Mouse (Mus musculus) intestine, embryonic 15.5 days (tissue): ENCODE data around the gene Myzap. TPM values are rescaled to one million over a fixed set of nuclear protein-coding genes. Genes with fewer than 3 reads are reported as not detected.
A peak's percentile ranks its signal among the peaks of the same experiment; 100 is the strongest.
"Not testable (repeated sequence)": the region's sequence is repeated elsewhere in the genome, so short reads cannot be mapped to it uniquely, and the experiment has no call there.

Experiments
- ATAC-seq: fragments of 200-750 bp; cut with Nextera tagmentation; 2 replicates; pipeline ENCODE4 v1.8.0; 2017; ENCODE audit warnings: moderate TSS enrichment, moderate library complexity
- H3K27ac ChIP-seq: fragments of 300-500 bp; sonication (generic); 2 replicates; pipeline ENCODE4 v1.5.1; 2015; ENCODE audit warnings: mild to moderate bottlenecking, inconsistent platforms
- H3K27me3 ChIP-seq: fragments of 300-500 bp; sonication (generic); replicated peaks from 2 replicates; pipeline ENCODE4 v1.6.1; 2015; ENCODE audit warnings: inconsistent platforms
- H3K36me3 ChIP-seq: fragments of 300-500 bp; sonication (generic); 2 replicates; pipeline ENCODE4 v1.6.1; 2015; ENCODE audit warnings: inconsistent platforms
- H3K4me1 ChIP-seq: fragments of 300-500 bp; sonication (generic); replicated peaks from 2 replicates; pipeline ENCODE4 v1.6.1; 2015; ENCODE audit warnings: inconsistent platforms
- H3K4me2 ChIP-seq: fragments of 300-500 bp; sonication (generic); replicated peaks from 2 replicates; pipeline ENCODE4 v1.6.1; 2015; ENCODE audit warnings: mild to moderate bottlenecking, inconsistent platforms
- H3K4me3 ChIP-seq: fragments of 300-500 bp; sonication (generic); replicated peaks from 2 replicates; pipeline ENCODE4 v1.5.1; 2015; ENCODE audit warnings: inconsistent platforms
- H3K9ac ChIP-seq: fragments of 300-500 bp; sonication (generic); 2 replicates; pipeline ENCODE4 v1.6.1; 2015; ENCODE audit warnings: inconsistent platforms
- H3K9me3 ChIP-seq: fragments of 300-500 bp; sonication (generic); 2 replicates; pipeline ENCODE4 v1.6.1; 2016; ENCODE audit warnings: inconsistent platforms
- WGBS: fragments of 180-500 bp; shearing (Covaris S2); methylation state at CpG from one replicate; pipeline ENCODE4 v1.1.7; 2015; 5-methylcytosine and 5-hydroxymethylcytosine counted together
- polyA plus RNA-seq: library from polyadenylated mRNA; unstranded; fragments of >200 nt; fragmentation: Nextera tagmentation; extraction: Ambion mirVana; gene quantifications from 2 replicates; pipeline ENCODE4 v1.2.1, GENCODE M21; 2015

The Myzap gene
- polyA plus RNA-seq, 1 experiment from 2014 or later = 8.8 TPM

DNA sequence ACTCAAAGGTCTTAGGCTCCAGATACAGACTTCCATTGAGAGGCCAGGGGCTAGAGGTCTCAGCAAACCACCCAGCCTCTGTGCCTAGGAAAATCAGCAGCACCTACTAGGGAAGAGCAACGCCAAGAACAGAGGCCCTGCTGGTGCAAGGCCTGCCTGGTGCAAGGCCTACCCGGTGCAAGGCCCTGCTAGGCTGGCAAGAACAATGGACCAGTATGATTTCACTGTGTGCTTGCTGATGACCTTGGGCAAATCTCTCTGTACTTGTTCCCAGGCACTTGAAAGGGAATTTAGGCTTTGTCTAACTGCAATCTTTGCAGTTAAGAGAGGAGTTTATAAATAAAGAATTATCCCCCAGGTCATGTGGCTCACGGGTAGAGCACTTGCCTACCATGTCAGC is 30.4 kb upstream of the Myzap start:
- H3K27ac ChIP-seq = no peak overlapping the region
- H3K27me3 ChIP-seq = no peaks in the 10 kb centered on the region
- H3K4me3 ChIP-seq = no peak overlapping the region
- no peaks in the 10 kb centered on the region for H3K9me3 ChIP-seq
- H3K36me3 ChIP-seq = no peaks in the 10 kb centered on the region
- no peak for ATAC-seq
- H3K4me1 ChIP-seq = 0 out of 2 replicates have a peak, but pooled peaks cover 8% of the 10 kb centered on the region
- H3K9ac ChIP-seq = no peak overlapping the region
- no peak overlapping the region for H3K4me2 ChIP-seq
- WGBS = 71% methylated on average over 3 of the region's 3 CpGs

- H3K27ac ChIP-seq = no peak overlapping the region
- ATAC-seq = no peak
- WGBS = 85% methylated on average over 4 of the region's 4 CpGs
Measured at GRCm38 (mm10) chr9:71621968-71622367, 29.8 kb upstream of the Myzap start.

DNA sequence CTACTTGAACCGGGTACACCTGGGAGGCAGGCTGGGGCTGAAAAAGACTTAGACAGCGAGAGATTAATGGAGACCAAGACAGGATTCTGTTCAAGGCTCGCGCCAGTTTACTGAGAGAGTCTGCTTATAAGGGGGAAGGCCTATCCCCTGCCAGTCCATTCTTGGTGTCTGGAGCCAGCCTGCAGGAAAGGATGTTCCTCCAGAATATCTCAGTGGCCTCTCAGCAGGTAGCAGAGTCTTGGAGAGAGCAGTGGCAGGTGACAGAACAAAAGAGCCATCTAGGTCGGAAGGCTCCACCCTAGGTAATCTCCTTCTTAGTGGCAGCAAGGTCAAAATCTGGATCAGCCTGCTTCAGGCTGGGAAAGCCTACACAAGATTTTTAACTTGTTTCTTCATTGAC is 28.0 kb upstream of the Myzap start:
- ATAC-seq, H3K4me1 ChIP-seq: not testable (repeated sequence)
- WGBS = 85% methylated on average over 5 of the region's 5 CpGs

More at GRCm38 (mm10) chr9:71621968-71622367, 29.8 kb upstream of the Myzap start:
- H3K4me1 ChIP-seq = 0 out of 2 replicates have a peak, but pooled peaks cover 8% of the 10 kb centered on the region
- H3K27me3 ChIP-seq = no peaks in the 10 kb centered on the region
- H3K9ac ChIP-seq = no peak overlapping the region
- no peaks in the 10 kb centered on the region for H3K36me3 ChIP-seq
- no peak overlapping the region for H3K4me3 ChIP-seq
- no peak overlapping the region for H3K4me2 ChIP-seq
- no peaks in the 10 kb centered on the region for H3K9me3 ChIP-seq

GRCm38 (mm10) chr9:71617363-71617762 is 25.2 kb upstream of the Myzap start:
- 51% methylated on average over 8 of the region's 8 CpGs for WGBS

More for the DNA sequence above, 28.0 kb upstream of the Myzap start:
- not testable (repeated sequence) for H3K36me3 ChIP-seq, H3K4me3 ChIP-seq, H3K27me3 ChIP-seq, H3K9ac ChIP-seq, H3K4me2 ChIP-seq, H3K27ac ChIP-seq, H3K9me3 ChIP-seq

GRCm38 (mm10) chr9:71616185-71616584 is 24.0 kb upstream of the Myzap start:
- no peaks in the 10 kb centered on the region for H3K36me3 ChIP-seq
- no peak for ATAC-seq
- H3K9me3 ChIP-seq = no peaks in the 10 kb centered on the region
- no peak overlapping the region for H3K4me3 ChIP-seq
- H3K4me1 ChIP-seq = no peaks in the 10 kb centered on the region
- H3K27ac ChIP-seq = no peak overlapping the region
- no peaks in the 10 kb centered on the region for H3K27me3 ChIP-seq
- H3K9ac ChIP-seq = no peak overlapping the region
- no peak overlapping the region for H3K4me2 ChIP-seq
- 10% methylated on average over 3 of the region's 3 CpGs for WGBS

More at GRCm38 (mm10) chr9:71617363-71617762, 25.2 kb upstream of the Myzap start:
- no peak overlapping the region for H3K4me2 ChIP-seq
- no peak overlapping the region for H3K4me3 ChIP-seq
- no peak for ATAC-seq
- H3K9me3 ChIP-seq = no peaks in the 10 kb centered on the region
- no peaks in the 10 kb centered on the region for H3K27me3 ChIP-seq
- no peaks in the 10 kb centered on the region for H3K4me1 ChIP-seq
- no peaks in the 10 kb centered on the region for H3K36me3 ChIP-seq
- no peak overlapping the region for H3K27ac ChIP-seq
- H3K9ac ChIP-seq = no peak overlapping the region

- Histone ChIP-seq H3K9me3 (no peaks in the 10 kb centered on the region), H3K36me3 (no peaks in the 10 kb centered on the region), H3K27ac (no peak overlapping the region), H3K9ac (no peak overlapping the region), H3K27me3 (no peaks in the 10 kb centered on the region), H3K4me3 (no peak overlapping the region), H3K4me2 (no peak overlapping the region), H3K4me1 (no peaks in the 10 kb centered on the region)
- no peak for ATAC-seq
- WGBS = 27% methylated on average over 2 of the region's 2 CpGs
Measured at GRCm38 (mm10) chr9:71614643-71615042, 22.5 kb upstream of the Myzap start.

DNA sequence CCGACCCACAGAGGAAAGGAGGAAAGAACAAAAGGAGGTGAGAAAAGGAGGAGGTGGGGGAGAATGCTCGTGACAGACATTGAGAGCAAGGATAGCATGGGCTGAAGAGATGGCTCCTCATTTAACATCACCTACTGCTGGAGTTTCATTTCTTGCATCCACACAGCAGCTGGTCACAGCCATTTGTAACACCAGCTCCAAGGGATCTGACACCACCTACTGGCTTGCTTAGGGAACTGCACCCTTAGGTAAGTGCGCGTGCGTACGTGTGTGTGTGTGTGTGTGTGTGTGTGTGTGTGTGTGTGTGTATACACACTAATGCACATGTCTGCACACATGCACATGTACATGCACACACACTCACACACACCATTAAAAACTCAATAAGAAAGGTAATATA is 20.8 kb upstream of the Myzap start:
- no peak for ATAC-seq
- WGBS = 89% methylated on average over 6 of the region's 6 CpGs
- Histone ChIP-seq H3K27me3 (no peaks in the 10 kb centered on the region), H3K4me1 (no peaks in the 10 kb centered on the region), H3K9ac (no peak overlapping the region), H3K27ac (no peak overlapping the region), H3K4me2 (no peak overlapping the region), H3K36me3 (no peaks in the 10 kb centered on the region), H3K9me3 (no peaks in the 10 kb centered on the region), H3K4me3 (no peak overlapping the region)

- no peaks in the 10 kb centered on the region for H3K36me3 ChIP-seq
- H3K4me3 ChIP-seq = no peak overlapping the region
- 81% methylated on average over 4 of the region's 4 CpGs for WGBS
- H3K9me3 ChIP-seq = no peaks in the 10 kb centered on the region
- H3K27ac ChIP-seq = no peak overlapping the region
- H3K4me2 ChIP-seq = no peak overlapping the region
- ATAC-seq = no peak
- H3K9ac ChIP-seq = no peak overlapping the region
- no peaks in the 10 kb centered on the region for H3K4me1 ChIP-seq
- no peaks in the 10 kb centered on the region for H3K27me3 ChIP-seq
Measured at GRCm38 (mm10) chr9:71611876-71612275, 19.7 kb upstream of the Myzap start.

DNA sequence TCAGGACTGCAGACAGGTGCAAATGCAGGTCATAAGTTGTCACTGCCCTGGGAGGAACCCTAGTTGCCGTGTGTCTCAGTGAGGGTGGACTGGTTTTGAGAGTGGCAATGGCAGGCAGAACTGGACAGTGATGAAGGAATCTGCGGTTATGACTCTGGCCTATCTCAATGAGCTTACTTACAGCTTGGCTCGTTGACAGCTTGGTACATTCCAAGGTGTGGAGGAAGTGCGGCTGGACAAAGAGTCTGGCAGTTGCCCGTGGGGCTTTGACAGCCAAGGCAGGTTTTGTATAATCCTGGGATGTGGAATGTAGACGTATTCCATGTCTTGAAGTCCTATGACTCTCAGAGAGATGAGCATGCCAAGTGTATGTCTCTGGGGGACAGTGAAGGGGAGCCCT is 16.9 kb upstream of the Myzap start:
- Histone ChIP-seq H3K4me3 (no peak overlapping the region), H3K9ac (no peak overlapping the region), H3K4me1 (no peaks in the 10 kb centered on the region; the same call in 1 of the 2 replicates), H3K36me3 (no peaks in the 10 kb centered on the region), H3K9me3 (no peaks in the 10 kb centered on the region), H3K27ac (no peak overlapping the region), H3K4me2 (no peak overlapping the region), H3K27me3 (no peaks in the 10 kb centered on the region)
- WGBS = 50% methylated on average over 6 of the region's 6 CpGs
- ATAC-seq = no peak

DNA sequence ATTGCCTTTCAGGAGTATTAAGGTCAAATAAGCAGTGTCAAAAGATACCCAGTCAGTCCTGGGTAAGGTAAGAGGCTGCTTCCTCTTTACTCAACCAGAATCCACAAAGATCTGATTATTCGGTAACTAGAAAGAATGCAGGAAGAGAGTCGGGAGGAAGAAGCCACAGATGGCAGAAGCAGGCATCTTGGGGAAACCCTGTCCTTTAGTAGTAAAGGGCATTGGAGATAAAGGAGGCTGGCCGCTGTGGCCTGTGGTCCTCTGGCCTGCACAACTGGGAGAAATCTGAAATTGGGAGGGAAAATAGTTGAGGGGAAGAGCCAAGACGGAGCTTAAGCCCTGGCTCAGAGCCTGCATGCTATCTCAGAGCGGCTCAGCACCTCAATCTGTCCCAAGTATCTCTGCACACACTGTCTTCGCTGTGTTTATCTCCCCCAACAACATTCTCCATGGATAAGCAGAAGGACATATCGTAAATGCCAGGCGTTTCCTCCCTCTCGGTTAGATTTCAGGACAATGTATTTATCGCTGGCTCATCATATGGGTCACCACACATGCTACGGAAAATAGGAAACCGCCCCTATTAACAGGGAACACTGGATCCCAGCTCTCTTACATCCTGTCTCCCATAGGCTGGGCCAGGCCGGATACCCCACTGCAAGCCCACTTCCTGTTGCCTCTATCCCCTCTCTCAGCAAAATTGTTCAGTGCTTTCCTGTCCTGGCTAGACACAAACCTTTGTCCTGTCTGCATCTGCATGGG is 14.3 kb upstream of the Myzap start:
- peak; percentile 23; the same call in 1 of the 2 replicates for ATAC-seq
- no peaks in the 10 kb centered on the region for H3K27me3 ChIP-seq
- H3K4me2 ChIP-seq = no peak overlapping the region
- WGBS = 49% methylated on average over 13 of the region's 13 CpGs
- 0 out of 2 replicates have a peak overlapping the region, but pooled peaks have one; percentile 1 for H3K9ac ChIP-seq
- no peak overlapping the region for H3K4me3 ChIP-seq
- no peaks in the 10 kb centered on the region for H3K9me3 ChIP-seq
- no peaks in the 10 kb centered on the region for H3K36me3 ChIP-seq
- no peak overlapping the region for H3K27ac ChIP-seq
- no peaks in the 10 kb centered on the region; the same call in 1 of the 2 replicates for H3K4me1 ChIP-seq

DNA sequence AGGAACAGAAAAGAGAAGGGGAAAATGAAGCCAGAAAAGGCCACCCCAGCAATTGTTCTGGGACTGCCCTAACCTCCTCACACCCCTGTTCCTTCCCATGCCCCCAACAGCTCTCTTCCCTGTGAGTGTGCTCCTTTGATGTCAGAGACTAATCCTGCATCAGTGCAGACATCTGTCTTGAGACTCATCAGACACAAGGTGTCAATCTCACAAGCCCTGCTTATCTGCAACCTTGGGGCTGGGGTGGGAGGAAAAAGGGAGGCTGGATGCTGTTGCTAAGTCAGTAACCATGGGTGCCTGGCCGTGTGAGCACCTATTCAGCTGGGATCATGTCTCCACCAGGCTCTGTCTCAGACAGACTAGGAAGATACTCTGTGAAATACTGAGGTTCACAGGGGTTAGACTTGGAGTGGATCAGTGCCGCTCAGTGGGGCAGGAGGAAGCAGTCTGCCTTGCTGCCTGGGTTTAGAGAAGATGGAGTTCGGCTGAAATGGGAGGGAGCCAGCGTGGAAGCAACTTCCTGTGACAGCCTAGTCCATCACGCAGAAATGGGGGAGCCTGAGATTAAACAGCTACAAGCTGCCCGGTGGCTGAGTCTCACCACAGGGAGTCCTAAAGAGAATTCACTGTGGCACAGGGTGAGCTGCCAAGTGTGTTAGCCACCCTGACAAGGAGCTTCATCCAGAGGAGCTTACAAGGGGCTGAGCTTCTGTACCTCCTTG is 12.9 kb upstream of the Myzap start:
- WGBS = 40% methylated on average over 6 of the region's 6 CpGs
- no peaks in the 10 kb centered on the region; the same call in 1 of the 2 replicates for H3K4me1 ChIP-seq
- no peaks in the 10 kb centered on the region for H3K27me3 ChIP-seq
- no peak overlapping the region for H3K4me2 ChIP-seq
- H3K4me3 ChIP-seq = no peak overlapping the region
- no peaks in the 10 kb centered on the region for H3K9me3 ChIP-seq
- no peak overlapping the region for H3K27ac ChIP-seq
- ATAC-seq = no peak
- no peak overlapping the region for H3K9ac ChIP-seq
- H3K36me3 ChIP-seq = no peaks in the 10 kb centered on the region

DNA sequence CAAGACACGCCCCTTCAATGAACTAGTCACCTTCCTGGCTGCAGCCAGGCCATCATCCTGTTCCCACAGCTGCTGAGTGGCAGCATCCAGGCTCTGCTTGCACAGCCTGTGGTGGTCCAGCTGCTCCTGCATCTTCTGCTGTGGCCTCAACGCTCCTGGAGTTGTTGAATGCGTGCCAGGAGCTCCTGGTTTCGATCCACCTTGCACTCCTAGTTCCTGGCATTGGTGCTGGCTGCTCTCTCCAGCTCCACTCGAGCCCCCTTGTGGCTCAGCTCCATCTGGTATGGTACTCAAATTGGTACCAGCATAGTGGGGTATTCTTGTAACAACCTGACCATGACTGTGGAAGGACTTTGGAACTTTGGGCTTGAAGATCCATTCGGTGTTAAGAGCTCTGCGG is 7.7 kb upstream of the Myzap start:
- 72% methylated on average over 7 of the region's 7 CpGs for WGBS
- no peaks in the 10 kb centered on the region for H3K27me3 ChIP-seq
- H3K4me2 ChIP-seq = no peak overlapping the region
- no peak overlapping the region for H3K27ac ChIP-seq
- H3K36me3 ChIP-seq = no peaks in the 10 kb centered on the region
- no peaks in the 10 kb centered on the region for H3K4me1 ChIP-seq
- H3K9ac ChIP-seq = no peak overlapping the region
- H3K9me3 ChIP-seq = no peaks in the 10 kb centered on the region
- no peak for ATAC-seq
- H3K4me3 ChIP-seq = no peak overlapping the region
